Mouse (Mus musculus): ENCODE results near the gene Chst3.
"Not testable (repeated sequence)": the region's sequence is repeated elsewhere in the genome, so short reads cannot be mapped to it uniquely, and the experiment has no call there.

Chst3 gene

GRCm38 (mm10) chr10:60230321-60231088 is 11.4 kb upstream of the Chst3 start:
- DNase-seq (ENCODE audit: low spot score in 2 of 2), result no peak

DNA sequence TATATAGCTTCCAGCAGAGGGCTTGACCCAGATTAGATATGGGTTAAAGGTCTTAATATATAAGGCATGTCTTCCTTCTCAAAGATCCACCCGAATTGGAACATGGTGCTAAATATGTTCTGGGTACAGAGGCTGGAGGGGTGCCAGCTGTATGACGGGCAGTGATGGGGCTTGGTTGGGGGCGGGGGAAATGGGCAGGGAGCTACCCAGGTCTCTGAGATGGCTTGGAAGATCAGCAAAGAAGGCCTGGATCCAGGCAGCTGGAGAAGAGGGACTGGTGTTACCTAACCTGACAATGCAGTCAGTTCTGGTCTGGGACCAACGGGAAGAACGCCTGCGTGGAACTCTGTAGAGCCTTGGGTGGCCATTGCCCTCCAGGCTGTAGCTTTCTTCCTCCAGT is 10.1 kb upstream of the Chst3 start:
- no peak for DNase-seq (ENCODE audit: low spot score in 2 of 2)

DNA sequence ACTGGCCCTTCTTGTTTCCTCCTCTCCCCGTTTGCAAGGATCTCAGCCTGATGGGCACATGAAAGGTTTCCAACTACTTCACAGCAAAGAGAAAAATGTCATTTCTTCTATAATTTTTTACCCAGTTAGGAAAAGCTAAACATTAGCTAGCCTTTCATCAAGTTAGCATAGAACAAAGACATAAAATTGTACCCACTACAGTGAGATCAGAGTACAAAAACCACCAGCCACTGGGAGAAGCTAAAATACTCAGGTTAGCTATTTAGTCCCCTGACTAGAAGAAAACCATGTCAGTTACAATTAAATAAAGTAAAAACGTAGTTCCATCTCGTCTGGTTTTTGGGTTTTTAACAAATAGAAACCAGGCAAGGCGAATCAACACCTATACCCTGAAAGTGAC is 8.6 kb upstream of the Chst3 start:
- DNase-seq (ENCODE audit: low spot score in 2 of 2), result no peak

- DNase-seq (ENCODE audit: low spot score in 2 of 2), result no peak
Observed at GRCm38 (mm10) chr10:60224601-60225000, 5.5 kb upstream of the Chst3 start.

DNA sequence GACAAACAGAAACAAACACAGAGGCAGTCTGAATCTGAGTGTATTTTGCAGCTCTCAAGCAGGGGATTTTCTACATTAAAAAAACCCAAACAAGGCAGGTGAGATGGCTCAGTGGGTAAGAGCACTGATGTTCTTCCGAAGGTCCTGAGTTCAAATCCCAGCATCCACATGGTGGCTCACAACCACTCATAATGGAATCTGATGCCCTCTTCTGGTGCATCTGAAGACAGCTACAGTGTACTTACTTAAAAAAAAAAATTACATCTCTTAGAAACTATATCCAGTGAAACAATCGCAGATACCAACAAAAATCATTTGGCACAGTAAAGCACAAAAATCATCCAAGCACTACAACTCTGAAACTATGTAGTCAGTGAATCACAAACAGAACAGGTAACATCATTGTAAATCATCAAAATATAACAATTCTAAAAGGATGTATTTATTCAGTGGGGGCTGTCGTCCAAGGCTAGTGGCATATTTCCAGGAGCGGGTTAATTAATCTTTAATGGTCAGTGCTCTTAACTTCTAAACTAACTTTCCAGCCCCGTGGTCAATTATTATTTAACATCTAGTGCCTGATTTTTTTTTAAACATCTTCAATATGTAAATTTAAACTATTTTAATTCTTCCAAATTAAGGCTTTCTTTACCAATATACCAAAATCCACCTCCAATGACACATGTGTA is 2.7 kb upstream of the Chst3 start:
- not testable (repeated sequence) for DNase-seq (ENCODE audit: low spot score in 2 of 2)

- no peak for DNase-seq (ENCODE audit: low spot score in 2 of 2)
Observed at GRCm38 (mm10) chr10:60220607-60221006, 1.5 kb upstream of the Chst3 start.

DNA sequence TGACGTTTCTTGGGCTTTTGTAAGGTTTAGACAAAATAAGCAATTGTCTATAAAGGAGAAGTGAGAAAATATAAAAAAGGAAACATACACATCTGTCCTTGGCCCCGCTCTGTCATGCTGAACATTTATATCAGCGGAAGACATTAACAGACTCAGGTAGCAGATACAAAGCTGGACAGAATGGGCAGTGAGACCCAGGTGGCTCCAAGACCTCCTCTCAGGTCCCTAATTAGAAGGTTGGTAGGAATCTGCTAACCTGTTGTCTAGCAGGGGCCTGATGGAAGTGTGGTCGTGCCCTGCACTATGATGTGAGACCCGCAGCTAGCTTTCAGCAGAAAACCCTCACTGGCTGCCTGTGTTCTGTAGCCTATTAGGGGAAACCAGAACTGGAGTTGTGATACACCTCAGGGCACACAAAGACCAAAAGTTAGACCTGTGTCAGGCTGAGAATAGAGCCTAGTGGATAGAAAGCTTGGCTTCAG is 1.0 kb upstream of the Chst3 start:
- no peak for DNase-seq (ENCODE audit: low spot score in 2 of 2)

- DNase-seq (ENCODE audit: low spot score in 2 of 2), result no peak
Observed at GRCm38 (mm10) chr10:60218033-60218590, 948 bp downstream of the Chst3 start.

DNA sequence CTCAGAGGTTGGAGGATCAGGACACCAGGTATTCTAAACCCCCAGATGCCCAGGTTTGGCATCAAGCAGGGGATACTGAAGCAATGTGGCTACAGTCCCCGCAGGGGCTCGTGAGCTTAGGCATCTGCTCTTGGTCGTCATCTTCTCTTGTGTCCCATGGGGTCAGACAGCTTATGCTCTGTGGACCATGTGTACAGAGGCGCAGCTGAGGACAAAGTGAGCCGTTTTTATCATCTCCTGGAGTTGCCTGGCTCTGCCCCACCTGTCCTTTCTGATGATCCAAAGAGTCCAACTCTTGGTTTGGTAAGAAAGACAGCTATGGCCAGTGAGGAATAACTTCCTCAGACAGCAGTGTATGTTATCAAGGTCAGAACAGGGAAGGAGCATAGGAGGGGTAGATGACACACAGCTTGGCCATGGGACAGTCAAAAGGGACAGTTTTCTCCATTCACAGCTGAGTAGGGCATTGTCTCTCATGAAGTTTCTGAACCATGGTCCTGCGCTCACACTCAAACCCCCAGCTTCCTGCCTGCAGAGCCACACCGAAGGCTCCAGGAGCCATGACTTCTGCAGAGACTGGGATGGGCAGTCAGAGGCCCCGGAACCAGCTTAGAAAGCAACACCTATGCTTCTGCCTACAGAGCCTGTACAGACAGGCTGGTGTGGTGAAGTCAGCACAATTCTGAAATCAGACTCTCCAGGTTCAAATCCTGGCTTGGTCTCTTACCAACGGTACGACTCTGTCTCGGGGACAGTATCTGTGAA is 2.5 kb downstream of the Chst3 start:
- no peak for DNase-seq (ENCODE audit: low spot score in 2 of 2)

DNA sequence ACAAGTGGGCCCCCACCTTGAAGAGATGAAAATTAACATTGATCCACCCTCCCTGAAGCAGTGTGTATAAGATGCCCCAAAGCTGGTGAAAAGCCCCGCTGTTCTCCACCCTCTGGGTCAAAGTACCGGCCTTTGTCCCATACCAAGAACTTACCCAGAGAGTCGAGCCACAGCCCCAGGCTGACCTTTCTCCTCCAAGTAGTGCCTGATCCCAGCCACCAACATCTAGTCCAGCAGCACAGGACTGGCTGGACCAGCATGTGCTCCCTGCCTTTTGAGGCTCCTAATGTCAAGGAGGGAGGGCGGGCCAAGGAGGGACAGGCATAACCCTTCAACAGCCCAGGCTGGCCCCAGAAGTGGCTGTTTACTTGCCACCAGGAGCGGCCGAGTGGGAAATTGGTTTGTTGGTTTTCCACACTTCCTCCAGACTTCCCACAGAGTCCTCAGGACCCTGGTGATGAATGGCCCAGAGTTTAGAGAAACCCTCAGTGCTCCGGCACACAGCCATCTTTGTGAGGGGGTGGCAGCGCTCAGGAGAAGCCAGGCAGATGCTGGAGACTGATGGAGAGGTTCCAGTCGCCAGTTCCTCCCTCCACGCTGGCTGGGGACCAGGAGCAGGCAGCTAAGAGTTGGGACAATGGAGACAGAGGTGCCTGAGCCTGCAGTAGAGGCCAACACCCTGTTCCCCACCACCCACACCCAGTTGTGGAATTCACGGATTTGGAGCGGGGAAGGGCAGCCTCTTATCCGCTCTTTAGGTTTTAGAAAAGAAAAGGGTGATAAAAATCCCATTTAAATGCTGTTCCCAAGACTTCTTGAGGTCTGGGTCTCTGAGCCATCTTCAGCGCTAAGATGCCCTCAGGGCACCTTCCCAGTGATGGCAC is 3.7 kb downstream of the Chst3 start:
- DNase-seq (ENCODE audit: low spot score in 2 of 2), result peak; percentile 51 to 52

DNA sequence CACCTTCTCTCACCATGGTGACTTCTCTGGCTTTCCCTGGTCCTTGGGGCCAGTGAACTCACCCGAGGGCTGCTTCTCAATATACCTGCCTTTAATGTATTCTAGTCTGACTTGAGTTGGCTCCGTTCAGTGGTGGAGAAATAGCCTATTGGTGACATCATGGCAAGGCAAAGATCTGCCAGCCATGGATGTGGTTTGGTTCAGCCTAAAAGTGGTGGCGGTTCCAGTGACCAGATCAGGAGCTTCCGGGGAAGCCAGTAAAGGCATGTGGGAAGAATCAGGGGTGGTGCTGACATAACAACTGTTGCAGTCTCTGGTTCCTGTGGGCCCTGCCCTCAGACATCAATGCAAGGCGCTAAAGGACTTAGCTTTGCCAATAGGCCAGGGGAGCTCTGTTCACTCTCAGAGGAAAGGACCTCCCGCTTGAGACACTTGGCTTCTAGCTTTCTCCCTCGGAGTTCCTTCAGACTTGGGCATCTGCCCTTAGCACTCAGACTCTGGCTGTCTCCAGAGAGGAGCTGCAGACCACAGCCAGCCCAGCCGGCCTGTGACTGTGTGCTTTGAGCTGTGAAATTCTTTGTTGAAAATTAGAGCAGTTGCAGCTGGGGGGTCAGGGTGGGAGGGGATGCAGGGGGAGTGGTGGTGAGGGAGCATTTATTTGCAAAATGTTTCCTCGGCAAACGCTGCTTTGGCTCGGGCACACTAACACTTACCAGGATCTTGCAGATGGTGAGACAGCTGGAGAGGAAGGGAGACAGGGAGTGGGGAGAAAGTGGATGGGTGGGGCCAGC is 6.3 kb downstream of the Chst3 start:
- peak in 1 of 2 experiments; percentile 27 for DNase-seq (ENCODE audit: low spot score in 2 of 2)

- DNase-seq (ENCODE audit: low spot score in 2 of 2), result no peak
Observed at GRCm38 (mm10) chr10:60211501-60212005, 7.5 kb downstream of the Chst3 start.

- DNase-seq (ENCODE audit: low spot score in 2 of 2), result no peak
Observed at GRCm38 (mm10) chr10:60210468-60210867, 8.6 kb downstream of the Chst3 start.

GRCm38 (mm10) chr10:60209237-60209636 is 9.8 kb downstream of the Chst3 start:
- DNase-seq (ENCODE audit: low spot score in 2 of 2), result peak; percentile 82 to 83

DNA sequence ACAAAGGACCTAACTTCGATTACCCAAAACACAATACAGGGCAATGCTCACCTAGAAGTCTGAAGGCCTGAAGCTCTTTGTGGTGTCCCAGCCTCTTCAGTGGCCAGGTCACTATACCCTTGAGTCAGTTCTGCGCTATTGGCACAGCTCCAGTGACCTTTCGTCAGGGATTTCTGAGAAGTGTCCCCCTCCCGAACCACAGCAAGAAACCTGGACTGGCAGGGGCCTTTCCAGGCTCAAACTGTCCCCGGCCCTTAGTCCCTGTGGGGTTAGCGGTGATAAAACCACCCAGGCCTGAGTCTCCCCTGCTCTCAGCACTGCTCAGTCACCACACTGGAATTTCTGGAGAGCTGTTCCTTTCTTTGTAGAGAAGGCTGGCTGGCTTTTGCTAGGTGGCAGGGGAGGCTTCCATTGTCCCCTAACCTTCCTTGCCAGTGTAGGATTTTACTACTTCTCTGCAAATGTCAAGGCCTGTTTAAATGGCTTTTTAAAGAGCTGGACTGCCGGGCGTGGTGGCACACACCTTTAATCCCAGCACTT is 11.8 kb downstream of the Chst3 start:
- DNase-seq (ENCODE audit: low spot score in 2 of 2), result no peak

- no peak for DNase-seq (ENCODE audit: low spot score in 2 of 2)
Observed at GRCm38 (mm10) chr10:60205601-60206241, 13.3 kb downstream of the Chst3 start.

GRCm38 (mm10) chr10:60202785-60203184 is 16.3 kb downstream of the Chst3 start:
- no peak for DNase-seq (ENCODE audit: low spot score in 2 of 2)

DNA sequence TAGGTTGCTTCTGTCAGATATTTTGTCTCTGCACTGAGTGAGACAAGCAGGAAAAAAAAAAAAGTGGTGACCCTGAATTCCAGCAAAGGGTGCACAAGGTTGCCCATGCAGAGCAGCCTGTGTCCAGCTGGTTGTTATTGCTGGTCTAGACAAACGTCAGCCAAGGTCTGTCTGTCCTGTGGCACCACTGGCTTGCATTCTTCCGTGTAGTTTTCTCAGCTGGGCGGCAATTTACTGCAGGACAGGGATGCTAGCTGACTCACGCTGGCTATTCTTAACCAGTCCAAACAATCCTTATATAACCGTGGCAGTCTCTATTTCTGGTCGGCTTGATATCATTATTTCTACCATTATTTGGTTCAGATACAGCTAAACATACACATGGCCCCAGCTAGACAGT is 18.1 kb downstream of the Chst3 start:
- no peak for DNase-seq (ENCODE audit: low spot score in 2 of 2)

GRCm38 (mm10) chr10:60199378-60199777 is 19.7 kb downstream of the Chst3 start:
- no peak for DNase-seq (ENCODE audit: low spot score in 2 of 2)

Measured in right cerebral cortex, adult 2 months (tissue).